Mouse (Mus musculus) ES-Bruce4 (cell line): Measurements from ENCODE around the gene 4921517D22Rik.

Experiments
- CTCF ChIP-seq: IDR thresholded peaks from one replicate; pipeline ENCODE4 v1.8.1; 2011; ENCODE audit warnings: low read depth, low read length
- EP300 ChIP-seq: IDR thresholded peaks from 2 replicates; pipeline ENCODE4 v1.6.1; 2011; ENCODE audit warnings: low read depth, low read length; ENCODE audit not compliant: insufficient read depth
- POLR2A ChIP-seq: IDR thresholded peaks from one replicate; pipeline ENCODE4 v1.8.1; 2011; ENCODE audit warnings: low read length; ENCODE audit not compliant: insufficient read depth

GRCm38 (mm10) chr13:59733936-59734335 lies 40.0 kb upstream of the 4921517D22Rik start:
- TF ChIP-seq EP300 (no peak), CTCF (no peak), POLR2A (no peak)
